Mouse (Mus musculus): ENCODE results near the gene Kcnv2.

The Kcnv2 gene

DNA sequence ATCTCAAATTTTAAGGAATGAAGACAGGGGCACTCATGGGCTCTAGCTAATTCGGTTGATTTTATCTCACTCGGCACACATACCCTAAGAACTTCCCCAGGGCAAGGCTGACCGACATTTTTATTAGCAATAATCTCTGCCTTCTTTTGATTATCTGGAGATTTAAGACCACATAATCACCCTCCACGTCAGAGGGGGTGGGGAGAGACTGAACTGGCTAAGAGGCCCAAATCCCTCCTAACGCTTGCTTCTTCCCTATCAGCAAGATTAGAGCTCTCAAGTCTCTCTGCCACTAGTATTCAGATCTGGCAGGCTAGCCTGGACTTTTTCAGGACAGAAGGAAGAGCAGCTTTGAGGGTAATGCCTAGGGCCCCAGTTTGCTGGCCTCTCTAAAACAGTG lies at the start of gene Kcnv2:
TSS of gene Kcnv2 (plus strand) at position 308 of the 400 bp plus-strand sequence.
- no peak for DNase-seq (ENCODE audit: low spot score)

DNA sequence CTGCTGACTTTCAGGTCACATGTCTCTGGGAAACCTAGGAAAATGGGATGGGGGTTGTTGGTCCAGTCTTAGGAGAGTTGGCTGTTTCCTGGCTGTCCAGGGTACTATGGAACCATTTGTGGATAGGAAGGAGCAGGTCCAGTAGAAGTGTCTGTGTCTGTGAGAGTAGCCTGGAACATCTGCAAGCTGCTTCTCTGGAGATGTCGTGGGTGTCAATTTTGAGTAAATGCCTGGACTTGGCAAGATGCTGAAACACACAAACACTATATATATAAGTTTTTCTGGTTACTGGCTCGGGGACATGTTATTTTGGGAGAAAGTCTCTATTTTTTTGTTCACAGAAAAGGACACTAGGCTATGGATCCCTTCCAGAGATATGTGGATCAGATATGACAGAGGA lies 49.0 kb upstream of the Kcnv2 start:
- DNase-seq (ENCODE audit: low spot score) = no peak

DNA sequence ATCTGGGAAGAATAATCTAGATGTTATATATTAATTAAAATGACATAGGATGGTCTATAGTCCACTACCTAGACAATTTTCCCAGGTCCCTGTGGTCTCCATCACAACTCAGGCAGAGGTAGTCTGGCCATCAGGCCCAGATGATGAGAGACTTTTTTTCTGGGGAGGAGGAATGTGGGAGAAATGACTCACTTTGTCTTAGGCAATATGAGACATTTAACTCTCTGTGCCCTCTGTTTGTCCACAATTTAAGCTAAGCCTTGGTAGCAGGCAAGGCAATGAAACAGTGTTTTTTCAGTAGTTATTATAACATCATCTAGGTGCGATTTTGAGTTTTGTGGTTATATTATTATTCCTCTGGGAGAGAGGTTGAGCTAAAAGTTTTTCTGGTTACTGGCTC lies 48.0 kb upstream of the Kcnv2 start:
- no peak for DNase-seq (ENCODE audit: low spot score)

DNA sequence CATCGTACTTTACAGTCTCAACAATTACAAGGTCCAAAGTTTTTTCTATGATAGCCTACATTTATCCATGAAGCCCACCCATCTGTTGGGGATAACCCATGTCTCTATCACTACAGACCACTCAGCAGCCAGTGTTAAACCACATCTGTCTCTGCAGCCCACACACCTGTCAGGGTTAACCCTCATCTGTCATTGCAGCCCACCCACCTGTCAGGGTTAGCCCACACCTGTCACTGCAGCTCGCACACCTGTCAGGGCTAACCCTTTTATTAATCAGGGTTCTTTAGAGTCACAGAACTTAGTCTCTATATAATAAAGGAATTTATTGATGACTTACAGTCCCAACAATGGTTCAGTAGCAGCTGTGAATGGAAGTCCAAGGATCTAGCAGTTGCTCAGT lies 43.2 kb upstream of the Kcnv2 start:
- no peak for DNase-seq (ENCODE audit: low spot score)

DNA sequence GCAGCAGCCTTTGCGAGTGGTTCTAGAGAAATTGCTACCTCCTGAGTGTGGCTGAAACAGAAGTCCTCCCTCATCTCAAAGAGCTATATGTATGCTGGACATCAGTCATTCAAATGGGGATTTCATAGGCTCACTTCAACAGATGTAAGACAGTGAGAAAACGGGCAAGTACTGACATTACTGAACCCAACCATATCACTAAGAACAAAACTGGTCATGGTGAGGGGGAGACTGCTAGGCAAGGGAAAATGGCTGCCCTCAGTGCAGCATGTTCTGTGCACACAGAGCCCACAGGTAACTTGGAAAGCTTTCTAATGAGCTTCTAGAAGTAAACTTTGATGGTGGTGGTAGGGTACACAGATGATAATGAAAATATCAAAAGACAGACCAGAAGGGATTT lies 12.3 kb upstream of the Kcnv2 start:
- no peak for DNase-seq (ENCODE audit: low spot score)

DNA sequence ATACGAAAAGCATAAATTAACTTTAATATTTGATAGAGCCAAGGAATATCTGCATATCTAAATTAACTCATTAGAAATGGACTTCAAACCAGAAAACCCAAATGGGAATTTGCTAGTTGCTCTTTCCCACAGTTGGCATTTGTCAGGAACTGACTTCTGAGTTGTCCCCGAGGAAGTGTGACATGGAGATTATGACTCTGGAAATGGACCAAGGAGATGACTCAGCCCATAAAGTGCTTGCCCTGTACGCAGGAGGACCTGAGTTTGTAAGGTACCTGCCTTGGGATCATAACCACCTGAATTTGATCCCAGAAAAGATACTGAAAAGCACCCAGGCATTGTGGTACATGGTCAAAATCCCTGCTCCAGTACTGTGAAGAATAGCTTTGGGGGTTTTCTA lies 11.1 kb upstream of the Kcnv2 start:
- no peak for DNase-seq (ENCODE audit: low spot score)

DNA sequence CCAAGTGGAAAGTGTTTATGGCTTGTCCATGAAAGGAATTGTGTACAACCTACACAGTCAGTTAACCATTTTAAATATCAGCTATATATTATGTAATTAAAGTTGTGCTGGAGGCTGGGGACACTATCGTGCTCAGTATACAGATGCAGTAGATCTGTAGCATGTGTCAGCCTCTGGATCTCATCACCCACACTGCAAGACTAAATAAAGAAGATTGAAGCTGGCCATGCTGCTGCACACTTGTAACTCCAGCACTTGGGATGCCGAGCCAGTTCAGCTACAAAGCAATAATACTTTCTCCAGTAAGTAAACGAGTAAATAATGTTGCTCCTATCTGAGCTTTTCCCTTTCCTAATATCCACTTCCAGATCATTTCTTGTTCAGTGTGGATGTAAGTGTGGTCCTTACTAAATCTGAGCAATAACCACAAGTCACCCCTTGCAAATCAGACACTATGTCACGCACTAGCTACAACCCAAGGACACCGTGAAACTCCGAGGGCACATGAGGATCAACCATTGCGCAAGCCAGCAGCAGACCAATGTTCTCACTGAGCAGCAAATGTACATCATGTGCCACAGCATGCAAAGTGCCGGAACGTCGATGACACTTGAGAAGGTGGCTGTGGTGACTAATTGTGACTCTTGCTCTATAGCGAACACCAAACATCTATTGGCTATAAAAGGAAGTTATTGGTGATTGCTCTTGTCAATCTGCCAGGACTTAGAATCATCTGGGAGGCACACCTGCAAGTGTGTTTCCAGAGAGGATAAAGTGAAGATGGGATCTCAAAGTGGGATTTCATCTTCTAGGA lies 9.9 kb upstream of the Kcnv2 start:
- DNase-seq (ENCODE audit: low spot score) = no peak

DNA sequence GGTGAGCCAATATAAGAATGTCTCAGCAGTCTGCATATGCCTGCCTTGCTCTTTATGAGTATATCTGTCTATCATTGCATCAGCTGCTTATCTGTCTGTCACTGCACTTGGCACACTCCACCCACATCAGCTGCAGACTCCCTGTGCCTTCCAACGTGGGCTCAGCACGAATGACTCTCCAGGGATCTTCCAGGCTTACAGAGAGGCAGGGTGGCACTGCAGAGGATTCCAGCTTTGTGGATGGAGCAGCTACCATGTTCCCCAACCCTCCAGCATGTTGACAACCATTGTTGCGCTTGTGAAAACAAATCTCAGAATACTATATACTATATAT lies 9.3 kb upstream of the Kcnv2 start:
- DNase-seq (ENCODE audit: low spot score) = no peak

DNA sequence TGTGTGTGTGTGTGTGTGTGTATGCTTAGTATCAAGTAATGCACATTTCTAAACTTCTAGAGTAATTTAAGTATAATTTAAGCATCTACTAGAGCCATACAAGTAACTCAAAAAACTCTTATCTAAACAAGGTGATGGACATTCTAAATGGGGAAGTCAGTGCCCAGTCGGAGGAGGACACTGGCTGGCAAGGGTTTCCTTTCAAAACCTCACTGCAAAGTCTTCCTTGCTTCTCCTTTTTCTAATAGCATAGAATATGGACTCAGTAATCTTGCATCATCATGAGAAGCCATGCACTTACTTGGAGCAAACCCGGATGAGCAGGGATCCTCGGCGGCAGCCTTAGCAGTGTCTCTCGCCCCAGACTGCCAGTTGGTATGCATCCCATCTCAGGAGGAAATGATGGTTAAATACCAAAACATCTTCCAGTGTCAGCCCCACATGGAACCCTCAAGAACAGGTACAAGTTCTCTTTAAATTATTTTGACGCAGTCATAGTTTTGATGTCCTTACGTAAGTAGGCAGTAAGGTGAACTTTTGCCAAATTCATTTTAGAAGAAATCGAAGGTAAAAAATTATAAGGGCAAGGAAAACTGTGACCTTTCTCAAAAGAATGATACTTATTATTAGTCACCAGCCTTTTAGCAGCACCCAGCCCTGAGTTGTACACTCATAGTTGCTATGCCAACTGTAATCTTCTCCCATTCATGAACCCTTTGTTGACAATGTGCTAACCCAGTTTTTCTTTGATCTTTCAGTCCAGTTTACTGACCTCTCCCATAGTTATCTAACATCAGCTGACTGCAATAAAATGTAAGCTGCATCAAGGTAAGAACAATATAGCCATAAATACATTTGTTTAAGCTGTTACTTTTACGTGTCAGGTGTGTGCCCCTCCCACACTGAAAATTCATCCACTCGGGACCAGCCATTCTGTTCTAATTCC lies 5.8 kb upstream of the Kcnv2 start:
- no peak for DNase-seq (ENCODE audit: low spot score)

DNA sequence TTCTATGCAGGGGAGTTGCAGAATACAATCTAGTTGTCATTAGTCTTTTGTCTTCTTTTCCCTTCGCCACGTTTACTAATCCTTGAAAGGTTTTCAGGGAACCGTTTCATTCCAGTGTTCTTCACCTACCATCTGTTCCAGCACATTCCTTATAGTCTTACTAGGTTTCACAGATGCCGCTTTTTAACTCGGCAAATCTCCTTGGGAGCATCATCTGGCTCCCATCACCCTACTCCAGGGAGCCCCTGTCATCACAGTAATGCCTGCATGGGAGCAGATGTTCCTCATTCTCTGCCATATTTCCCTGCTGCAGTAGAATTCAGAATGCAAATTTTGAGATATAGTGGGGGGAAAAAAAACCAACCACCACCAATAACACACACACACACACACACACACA lies 5.1 kb upstream of the Kcnv2 start:
- no peak for DNase-seq (ENCODE audit: low spot score)

DNA sequence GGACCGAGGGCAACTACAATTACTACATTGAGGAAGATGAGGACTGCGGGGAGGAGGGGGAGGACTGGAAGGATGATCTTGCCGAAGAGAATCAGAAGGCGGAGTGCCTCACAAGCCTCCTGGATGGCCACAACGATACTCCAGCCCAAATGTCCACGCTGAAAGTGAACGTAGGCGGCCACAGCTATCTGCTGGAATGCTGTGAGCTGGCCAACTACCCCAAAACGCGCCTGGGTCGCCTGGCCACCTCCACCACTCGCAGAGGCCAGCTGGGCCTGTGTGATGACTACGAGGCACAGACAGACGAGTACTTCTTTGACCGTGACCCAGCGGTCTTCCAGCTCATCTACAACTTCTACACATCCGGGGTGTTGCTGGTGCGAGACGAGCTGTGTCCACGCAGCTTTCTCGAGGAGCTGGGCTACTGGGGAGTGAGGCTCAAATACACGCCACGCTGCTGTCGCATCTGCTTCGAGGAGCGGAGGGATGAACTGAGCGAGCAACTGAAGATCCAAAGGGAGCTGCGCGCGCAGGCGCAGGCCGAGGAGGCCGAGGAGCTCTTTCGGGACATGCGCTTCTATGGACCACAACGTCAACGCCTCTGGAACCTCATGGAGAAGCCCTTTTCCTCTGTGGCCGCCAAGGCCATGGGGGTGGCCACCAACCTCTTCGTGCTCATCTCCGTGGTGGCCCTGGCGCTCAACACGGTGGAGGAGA lies 681 bp downstream of the Kcnv2 start:
- DNase-seq (ENCODE audit: low spot score) = no peak

DNA sequence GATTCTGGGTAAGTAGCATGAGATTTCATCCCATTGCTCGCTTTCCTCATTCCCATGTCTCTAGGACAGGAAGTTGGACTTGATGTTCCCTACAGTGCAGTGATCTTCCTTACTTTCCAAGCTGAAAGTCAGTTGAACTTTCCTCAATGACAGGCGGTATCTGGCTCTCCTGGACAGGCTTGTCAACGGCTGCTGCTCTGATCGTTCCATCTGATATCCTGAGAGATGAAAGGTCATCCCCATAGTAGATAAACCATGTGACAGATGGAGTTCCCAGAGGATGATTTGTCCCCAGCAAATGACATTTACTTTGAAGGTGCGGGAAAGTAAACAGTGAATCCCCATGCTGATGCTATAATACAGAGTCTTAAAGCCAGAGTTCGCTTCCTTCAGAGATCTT lies 3.2 kb downstream of the Kcnv2 start:
- DNase-seq (ENCODE audit: low spot score) = no peak

DNA sequence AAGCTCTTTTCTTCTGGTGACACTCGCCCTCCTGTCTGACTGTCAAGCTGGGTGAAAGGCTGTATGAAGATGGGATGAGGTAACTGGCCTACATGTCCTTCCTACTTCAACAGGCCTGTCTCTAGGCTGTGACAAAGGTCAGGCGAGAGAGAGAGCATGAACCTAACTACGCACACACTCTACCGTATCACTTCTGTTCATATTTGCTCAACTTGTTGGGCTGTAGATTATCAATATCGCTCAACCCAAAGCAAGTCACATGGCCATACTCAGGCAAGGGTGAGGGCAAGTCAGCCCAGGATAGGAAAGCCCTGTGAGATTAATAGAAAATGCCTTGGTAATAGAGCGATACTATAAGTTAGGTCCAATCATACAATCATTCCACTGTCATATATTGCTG lies 5.2 kb downstream of the Kcnv2 start:
- no peak for DNase-seq (ENCODE audit: low spot score)

DNA sequence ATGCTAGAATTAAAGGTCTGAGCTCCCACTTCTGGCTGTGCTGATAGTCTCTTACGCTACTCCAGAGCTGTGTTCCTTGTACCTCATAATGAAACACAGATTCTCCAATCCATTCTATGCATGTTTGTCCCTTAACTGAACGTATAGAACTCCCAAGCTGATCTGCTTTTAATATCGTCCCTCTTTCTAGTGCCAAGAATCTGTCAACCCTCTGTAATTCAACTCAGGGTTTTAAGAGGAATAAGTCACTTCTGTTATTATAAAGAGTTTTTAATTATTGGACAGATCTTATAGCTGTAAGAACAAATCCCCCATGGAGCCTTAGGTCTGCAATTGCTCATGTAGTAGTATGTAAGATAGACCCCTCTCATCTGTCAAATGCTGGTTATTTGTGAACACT lies 5.8 kb downstream of the Kcnv2 start:
- DNase-seq (ENCODE audit: low spot score) = no peak

DNA sequence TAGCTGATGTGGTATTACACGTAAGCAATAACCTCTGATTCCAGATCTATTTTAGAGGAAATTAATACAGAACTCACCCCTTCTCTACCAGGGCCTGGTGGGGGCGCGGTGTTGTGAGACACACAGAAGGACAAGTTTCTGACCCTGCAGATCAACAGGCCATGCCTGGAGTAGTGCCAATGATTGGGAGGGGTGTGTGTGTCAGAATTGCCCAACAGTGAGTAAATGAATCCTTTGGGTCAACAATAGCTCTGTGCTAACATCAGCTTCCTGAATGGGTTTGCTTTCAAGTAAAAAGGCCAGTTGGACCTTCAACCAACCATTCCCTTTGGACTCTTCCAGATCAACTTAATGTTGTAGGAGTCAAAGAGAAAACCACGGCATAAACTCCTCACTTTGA lies 6.3 kb downstream of the Kcnv2 start:
- no peak for DNase-seq (ENCODE audit: low spot score)

DNA sequence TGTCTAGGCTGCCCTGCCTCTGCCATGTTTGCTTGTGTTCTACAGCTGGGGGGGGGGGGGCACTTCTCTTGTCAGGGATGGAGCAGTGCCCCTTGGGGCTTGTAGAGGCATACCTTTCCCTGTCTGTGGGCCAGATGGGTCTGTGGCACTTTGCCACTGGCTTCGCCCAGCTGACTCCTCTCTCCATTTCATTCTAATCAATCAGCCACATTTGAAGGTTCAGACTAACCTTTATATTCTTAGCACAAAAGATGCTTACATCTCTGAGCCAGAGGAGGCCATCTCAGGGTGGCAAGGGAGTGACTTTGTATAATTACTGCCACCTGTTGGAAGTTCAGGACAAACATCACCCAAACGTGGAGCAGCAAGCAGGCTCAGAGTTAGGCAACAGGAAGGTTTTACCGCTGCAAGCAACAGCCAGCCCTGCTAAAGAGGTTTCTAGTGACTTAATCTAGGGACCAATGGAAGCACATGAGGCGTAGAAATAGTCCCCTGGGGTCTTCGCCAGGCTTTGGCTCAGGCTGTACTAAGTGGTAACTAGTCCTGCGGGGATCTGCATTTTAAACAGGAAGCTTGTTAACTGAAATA lies 9.9 kb downstream of the Kcnv2 start:
- no peak for DNase-seq (ENCODE audit: low spot score)

DNA sequence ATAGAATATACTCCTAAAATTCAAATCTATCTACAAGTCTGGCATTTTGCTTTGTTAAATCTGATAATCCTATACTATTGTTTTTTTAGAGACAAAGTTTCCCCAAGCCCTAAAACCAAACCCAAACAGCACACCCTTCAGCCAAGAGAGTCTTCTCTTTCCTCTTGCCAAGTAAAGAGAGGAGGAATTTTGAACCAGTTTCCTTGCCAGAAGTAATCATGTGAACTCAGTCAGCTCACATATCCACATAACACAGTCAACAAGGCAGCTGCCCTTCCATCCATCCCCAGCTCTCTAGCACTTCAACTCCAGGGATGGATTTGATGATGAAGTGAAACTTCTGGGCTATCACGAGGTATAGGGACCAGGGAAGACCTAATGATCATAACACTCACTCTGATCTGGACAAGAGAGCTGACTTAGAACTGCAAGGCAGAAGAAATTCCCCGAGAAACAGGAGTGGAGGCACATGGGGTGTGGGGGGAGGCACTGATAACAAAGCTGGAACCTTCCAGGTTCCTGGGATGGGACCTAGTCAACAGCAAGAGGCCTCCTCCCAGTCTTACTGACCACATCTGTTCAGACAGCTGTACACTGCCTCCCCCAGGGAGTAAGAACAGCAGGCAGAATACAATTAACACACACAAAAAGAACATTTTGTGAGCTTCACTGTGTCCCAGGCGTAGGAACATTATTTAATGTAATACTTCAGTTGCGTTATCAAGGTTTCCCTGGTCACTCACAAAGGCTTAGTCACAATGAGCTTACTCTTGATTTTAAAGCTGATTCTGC lies 13.9 kb downstream of the Kcnv2 start:
- no peak for DNase-seq (ENCODE audit: low spot score)

DNA sequence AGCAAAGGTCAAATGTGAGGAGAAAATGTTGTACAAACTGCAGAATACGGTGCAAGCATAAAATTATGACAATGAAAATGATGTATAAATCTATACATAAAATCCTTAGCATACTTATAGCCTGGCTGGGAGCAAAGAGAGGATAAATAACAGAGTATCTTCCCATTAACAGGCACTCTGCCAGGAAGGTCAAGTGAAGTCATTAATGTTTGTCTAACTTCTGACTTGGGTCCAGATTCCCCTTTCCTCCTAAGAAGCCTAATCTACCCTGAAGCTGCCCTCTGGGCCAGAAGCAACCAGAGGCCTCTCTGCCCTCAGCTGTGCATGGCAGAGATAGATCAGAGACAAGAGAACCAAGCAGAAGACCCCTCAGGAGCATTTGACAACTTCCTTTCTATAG lies 24.1 kb downstream of the Kcnv2 start:
- DNase-seq (ENCODE audit: low spot score) = no peak

DNA sequence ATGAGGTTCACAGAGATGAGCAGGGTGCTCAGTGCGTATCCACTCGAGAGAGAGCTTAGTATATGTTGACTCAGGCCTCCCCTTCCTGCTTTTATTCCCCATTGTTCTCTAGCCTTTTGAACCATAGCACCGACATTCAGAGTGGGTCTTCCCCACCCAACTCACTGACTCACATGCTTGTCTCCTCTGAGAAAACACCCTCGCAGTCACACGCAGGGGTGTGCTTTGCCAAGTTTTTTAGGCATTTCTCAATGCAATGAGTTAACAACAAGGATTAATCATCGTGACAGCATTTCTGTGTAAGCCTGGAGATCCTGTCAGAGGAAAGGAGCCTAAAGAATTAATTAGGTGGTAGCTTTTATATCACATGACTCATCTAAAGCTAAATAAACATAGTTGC lies 29.3 kb downstream of the Kcnv2 start:
- no peak for DNase-seq (ENCODE audit: low spot score)

DNA sequence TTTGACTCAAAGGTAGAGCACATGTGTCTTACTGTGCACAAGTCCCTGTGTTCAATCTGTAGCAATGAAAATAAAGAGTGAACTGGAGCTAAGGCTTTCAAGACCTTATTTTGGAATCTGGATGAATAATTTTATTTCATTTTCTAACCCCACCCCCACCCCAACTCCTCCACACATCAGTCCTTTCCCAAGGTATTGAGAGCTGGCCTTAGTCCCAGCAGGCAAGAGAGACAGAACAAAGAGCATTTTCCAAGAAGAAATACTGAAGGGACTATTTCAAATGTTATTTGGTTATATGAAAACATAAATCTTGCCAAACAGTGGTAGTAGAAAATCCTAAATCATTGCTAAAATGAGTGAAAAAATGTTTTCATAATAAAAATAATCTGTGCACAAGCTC lies 38.0 kb downstream of the Kcnv2 start:
- no peak for DNase-seq (ENCODE audit: low spot score)

DNA sequence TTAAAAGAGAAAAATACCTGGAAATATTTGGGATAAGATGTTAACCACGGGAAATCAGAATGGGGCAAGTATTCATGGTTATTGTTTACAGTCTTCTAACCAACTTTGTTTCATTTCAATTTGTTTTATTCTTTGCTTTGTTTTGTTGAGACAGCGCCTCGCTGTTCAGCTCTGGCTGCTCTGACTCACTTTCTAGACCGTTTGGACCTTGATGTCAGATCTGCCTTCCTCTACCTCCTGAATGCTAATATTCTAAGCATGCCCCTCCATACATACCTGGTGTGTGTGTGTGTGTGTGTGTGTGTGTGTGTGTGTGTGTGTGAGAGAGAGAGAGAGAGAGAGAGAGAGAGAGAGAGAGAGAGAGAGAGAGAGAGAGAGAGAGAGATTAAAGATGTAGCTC lies 41.5 kb downstream of the Kcnv2 start:
- no peak for DNase-seq (ENCODE audit: low spot score)

DNA sequence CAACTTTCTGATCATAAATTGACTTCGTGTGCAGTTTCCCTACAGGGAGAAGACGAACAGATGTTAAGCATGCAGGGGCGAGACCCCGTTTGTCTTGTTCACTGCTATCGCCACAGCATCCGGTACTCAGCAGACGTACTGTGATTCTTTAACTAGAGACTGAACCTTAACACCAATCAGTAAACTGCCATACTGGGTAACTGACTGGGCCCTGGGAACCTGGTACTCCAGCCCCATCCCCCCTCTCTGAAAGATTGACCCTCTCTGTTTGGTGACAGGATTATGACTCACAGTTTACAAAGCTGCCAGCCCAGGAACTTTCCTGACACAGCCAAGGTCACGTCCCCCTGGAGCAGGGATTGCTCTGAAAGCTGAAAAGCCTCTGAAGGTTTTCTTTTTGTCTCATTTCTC lies 42.1 kb downstream of the Kcnv2 start:
- peak; percentile 36 for DNase-seq (ENCODE audit: low spot score)

Measured in ovary, postnatal 14 days (tissue).